Mouse (Mus musculus): ENCODE data around the gene Tns1.

Tns1 gene

GRCm38 (mm10) chr1:74034736-74035135 is 89.5 kb downstream of the Tns1 start:
- in situ Hi-C loops (cut with MboI, MseI): loop anchor here (5.0 kb wide), 1 partner anchor 38 kb away; no protein-coding TSS in a partner anchor

GRCm38 (mm10) chr1:74034211-74034610 is 90.0 kb downstream of the Tns1 start:
- in situ Hi-C loops (cut with MboI, MseI): no loop called here

- in situ Hi-C loops (cut with MboI, MseI): no loop called here
These were observed 90.8 kb downstream of the Tns1 start for GRCm38 (mm10) chr1:74033407-74033806.

GRCm38 (mm10) chr1:74032966-74033365 is 91.3 kb downstream of the Tns1 start:
- in situ Hi-C loops (cut with MboI, MseI): no loop called here

- in situ Hi-C loops (cut with MboI, MseI): no loop called here
These were observed 92.3 kb downstream of the Tns1 start for GRCm38 (mm10) chr1:74031771-74032609.

- in situ Hi-C loops (cut with MboI, MseI): no loop called here
These were observed 93.3 kb downstream of the Tns1 start for GRCm38 (mm10) chr1:74030901-74031360.

GRCm38 (mm10) chr1:74030285-74030684 is 94.0 kb downstream of the Tns1 start:
- in situ Hi-C loops (cut with MboI, MseI): no loop called here

- in situ Hi-C loops (cut with MboI, MseI): no loop called here
These were observed 94.6 kb downstream of the Tns1 start for GRCm38 (mm10) chr1:74029669-74030068.

- in situ Hi-C loops (cut with MboI, MseI): no loop called here
These were observed 95.4 kb downstream of the Tns1 start for GRCm38 (mm10) chr1:74028881-74029266.

- in situ Hi-C loops (cut with MboI, MseI): no loop called here
These were observed 96.0 kb downstream of the Tns1 start for GRCm38 (mm10) chr1:74028118-74028880.

- in situ Hi-C loops (cut with MboI, MseI): no loop called here
These were observed 96.6 kb downstream of the Tns1 start for GRCm38 (mm10) chr1:74027559-74028091.

- in situ Hi-C loops (cut with MboI, MseI): no loop called here
These were observed 97.5 kb downstream of the Tns1 start for GRCm38 (mm10) chr1:74026703-74027195.

GRCm38 (mm10) chr1:74025651-74026226 is 98.5 kb downstream of the Tns1 start:
- in situ Hi-C loops (cut with MboI, MseI): no loop called here

- in situ Hi-C loops (cut with MboI, MseI): no loop called here
These were observed 99.0 kb downstream of the Tns1 start for GRCm38 (mm10) chr1:74025227-74025626.

GRCm38 (mm10) chr1:74024452-74025190 is 99.6 kb downstream of the Tns1 start:
- in situ Hi-C loops (cut with MboI, MseI): no loop called here

- in situ Hi-C loops (cut with MboI, MseI): no loop called here
These were observed 101.3 kb downstream of the Tns1 start for GRCm38 (mm10) chr1:74022998-74023397.

- in situ Hi-C loops (cut with MboI, MseI): no loop called here
These were observed 101.7 kb downstream of the Tns1 start for GRCm38 (mm10) chr1:74022536-74022935.

- in situ Hi-C loops (cut with MboI, MseI): no loop called here
These were observed 104.0 kb downstream of the Tns1 start for GRCm38 (mm10) chr1:74020235-74020634.

- in situ Hi-C loops (cut with MboI, MseI): no loop called here
These were observed 106.7 kb downstream of the Tns1 start for GRCm38 (mm10) chr1:74017399-74018172.

GRCm38 (mm10) chr1:74016618-74017017 is 107.6 kb downstream of the Tns1 start:
- in situ Hi-C loops (cut with MboI, MseI): no loop called here
